Mouse (Mus musculus) liver, adult 2 months (tissue): ENCODE data around the gene Timm13. TPM values are rescaled to one million over a fixed set of nuclear protein-coding genes. Genes with fewer than 3 reads are reported as not detected.
A peak's percentile ranks its signal among the peaks of the same experiment; 100 is the strongest.

Experiments used
- DNase-seq: peaks from one replicate; pipeline ENCODE4 v3.0.0-alpha.2; 2011; ENCODE audit warnings: low read depth, low spot score; ENCODE audit errors: extremely low read depth
- H3K27ac ChIP-seq: fragments of 200-500 bp; replicated peaks from 2 replicates; pipeline ENCODE4 v1.5.1; 2012; ENCODE audit warnings: low read depth, mild to moderate bottlenecking, control low read depth, inconsistent platforms, low read length; ENCODE audit not compliant: insufficient read depth
- H3K27me3 ChIP-seq: fragments of 200-500 bp; 2 replicates; pipeline ENCODE4 v1.6.1; 2012; ENCODE audit warnings: mild to moderate bottlenecking, moderate library complexity, low read length, inconsistent platforms; ENCODE audit not compliant: control insufficient read depth, insufficient read depth
- H3K36me3 ChIP-seq: fragments of 200-500 bp; 2 replicates; pipeline ENCODE4 v1.6.1; 2012; ENCODE audit warnings: low read length, inconsistent platforms; ENCODE audit not compliant: control insufficient read depth, insufficient read depth
- H3K4me1 ChIP-seq: fragments of 200-500 bp; 2 replicates; pipeline ENCODE4 v1.6.1; 2011; ENCODE audit warnings: low read length; ENCODE audit not compliant: control insufficient read depth, insufficient read depth
- H3K4me3 ChIP-seq: fragments of 200-500 bp; 2 replicates; pipeline ENCODE4 v1.5.1; 2011; ENCODE audit warnings: low read depth, mild to moderate bottlenecking, control low read depth, low read length, moderate library complexity; ENCODE audit not compliant: insufficient read depth
- H3K79me2 ChIP-seq: fragments of 200-500 bp; 2 replicates; pipeline ENCODE4 v1.6.1; 2012; ENCODE audit warnings: inconsistent platforms, mild to moderate bottlenecking, low read length, moderate library complexity; ENCODE audit not compliant: control insufficient read depth, insufficient read depth
- H3K9ac ChIP-seq: fragments of 200-500 bp; 2 replicates; pipeline ENCODE4 v1.6.1; 2012; ENCODE audit warnings: low read depth, mild to moderate bottlenecking, control low read depth, inconsistent platforms, low read length
- CTCF ChIP-seq: fragments of 200-500 bp; IDR thresholded peaks from 2 replicates; pipeline ENCODE4 v1.5.1; 2011; ENCODE audit warnings: low read depth, low read length, control low read depth
- POLR2A ChIP-seq: fragments of 200-500 bp; IDR thresholded peaks from 2 replicates; pipeline ENCODE4 v1.6.1; 2011; ENCODE audit warnings: low read length, control low read depth; ENCODE audit not compliant: insufficient read depth; ENCODE audit errors: extremely low read depth
- WGBS: fragments of 180-500 bp; shearing (Covaris S2); methylation state at CpG from one replicate; pipeline ENCODE4 v1.1.7; 2018; 5-methylcytosine and 5-hydroxymethylcytosine counted together
- polyA plus RNA-seq: library from polyadenylated mRNA; depleted of rRNA; stranded (reverse); fragments of >200 nt; gene quantifications from 2 replicates; pipeline ENCODE4 v1.2.3, GENCODE M21; 2012
- total RNA-seq: library from RNA; depleted of rRNA; stranded (reverse); fragments of >200 nt; gene quantifications from 2 replicates; pipeline ENCODE4 v1.2.3, GENCODE M21; 2014

Timm13 gene
- total and polyA plus RNA-seq, 2 experiments: 79.9 to 388 TPM

- Histone ChIP-seq H3K36me3 (no peaks in the 10 kb centered on the region), H3K79me2 (no peaks in the 10 kb centered on the region), H3K9ac (no peak overlapping the region), H3K4me3 (no peak overlapping the region), H3K27ac (no peak overlapping the region), H3K4me1 (peaks cover 11% of the 10 kb centered on the region), H3K27me3 (no peaks in the 10 kb centered on the region)
- WGBS: 85% methylated on average over 5 of the region's 5 CpGs
- TF ChIP-seq POLR2A: no peak
- no peak for TF ChIP-seq CTCF
- no peak for DNase-seq
Observed at GRCm38 (mm10) chr10:80944231-80944630, 43.5 kb upstream of the Timm13 start.

GRCm38 (mm10) chr10:80943701-80944100, 42.9 kb upstream of the Timm13 start:
- Histone ChIP-seq H3K4me3 (no peak overlapping the region), H3K79me2 (no peaks in the 10 kb centered on the region), H3K36me3 (no peaks in the 10 kb centered on the region), H3K9ac (no peak overlapping the region), H3K27ac (no peak overlapping the region), H3K4me1 (peaks cover 11% of the 10 kb centered on the region), H3K27me3 (no peaks in the 10 kb centered on the region)
- 69% methylated on average over 9 of the region's 9 CpGs for WGBS
- no peak for DNase-seq
- TF ChIP-seq POLR2A (no peak), CTCF (no peak)

GRCm38 (mm10) chr10:80942919-80943318, 42.1 kb upstream of the Timm13 start:
- DNase-seq: no peak
- H3K27me3 ChIP-seq: no peaks in the 10 kb centered on the region
- peaks cover 11% of the 10 kb centered on the region for H3K4me1 ChIP-seq
- H3K79me2 ChIP-seq: no peaks in the 10 kb centered on the region
- no peak overlapping the region for H3K9ac ChIP-seq
- no peak overlapping the region for H3K27ac ChIP-seq
- H3K4me3 ChIP-seq: no peak overlapping the region
- WGBS: 68% methylated on average over 8 of the region's 8 CpGs
- TF ChIP-seq CTCF (no peak), POLR2A (no peak)
- no peaks in the 10 kb centered on the region for H3K36me3 ChIP-seq

- no peak overlapping the region for H3K9ac ChIP-seq
- H3K4me1 ChIP-seq: peaks cover 11% of the 10 kb centered on the region
- no peaks in the 10 kb centered on the region for H3K79me2 ChIP-seq
- no peaks in the 10 kb centered on the region for H3K27me3 ChIP-seq
- no peaks in the 10 kb centered on the region for H3K36me3 ChIP-seq
- no peak overlapping the region for H3K27ac ChIP-seq
- no peak for DNase-seq
- WGBS: 25% methylated on average over 2 of the region's 2 CpGs
- no peak overlapping the region for H3K4me3 ChIP-seq
- no peak for TF ChIP-seq POLR2A
Observed at GRCm38 (mm10) chr10:80940988-80941347, 40.2 kb upstream of the Timm13 start.

GRCm38 (mm10) chr10:80940320-80940987, 39.7 kb upstream of the Timm13 start:
- 19% methylated on average over 8 of the region's 8 CpGs for WGBS
- H3K4me3 ChIP-seq: no peak overlapping the region
- H3K27ac ChIP-seq: no peak overlapping the region
- peak; percentile 81 for DNase-seq
- peaks cover 11% of the 10 kb centered on the region for H3K4me1 ChIP-seq
- no peaks in the 10 kb centered on the region for H3K79me2 ChIP-seq
- H3K36me3 ChIP-seq: no peaks in the 10 kb centered on the region
- TF ChIP-seq POLR2A: no peak
- no peak for TF ChIP-seq CTCF
- H3K9ac ChIP-seq: no peak overlapping the region
- H3K27me3 ChIP-seq: no peaks in the 10 kb centered on the region

GRCm38 (mm10) chr10:80939671-80940070, 38.9 kb upstream of the Timm13 start:
- Histone ChIP-seq H3K4me3 (peak overlapping the region; percentile 40; the same call in 1 of the 2 replicates), H3K9ac (no peak overlapping the region), H3K27ac (no peak overlapping the region), H3K4me1 (peaks cover 11% of the 10 kb centered on the region), H3K27me3 (no peaks in the 10 kb centered on the region), H3K79me2 (no peaks in the 10 kb centered on the region), H3K36me3 (no peaks in the 10 kb centered on the region)
- TF ChIP-seq POLR2A: no peak
- TF ChIP-seq CTCF: no peak
- WGBS: 4% methylated on average over 28 of the region's 28 CpGs
- DNase-seq: peak; percentile 61
